Mouse (Mus musculus) thymus, adult 2 months (tissue): ENCODE data around the gene 9230102O04Rik. TPM values are rescaled to one million over a fixed set of nuclear protein-coding genes. Genes with fewer than 3 reads are reported as not detected.

Experiments
- DNase-seq: peaks from one replicate; pipeline ENCODE4 v3.0.0; 2021
- H3K27ac ChIP-seq: fragments of 200-500 bp; 2 replicates; pipeline ENCODE4 v1.5.1; 2012; ENCODE audit warnings: low read length, control low read depth; ENCODE audit not compliant: control insufficient read depth, insufficient read depth
- H3K27me3 ChIP-seq: fragments of 200-500 bp; 2 replicates; pipeline ENCODE4 v1.6.1; 2012; ENCODE audit warnings: mild to moderate bottlenecking, low read length, moderate library complexity, mixed read lengths; ENCODE audit not compliant: control insufficient read depth, insufficient read depth
- H3K36me3 ChIP-seq: fragments of 200-500 bp; 2 replicates; pipeline ENCODE4 v1.6.1; 2012; ENCODE audit warnings: mild to moderate bottlenecking, low read length, moderate library complexity; ENCODE audit not compliant: control insufficient read depth, insufficient read depth
- H3K4me1 ChIP-seq: fragments of 200-500 bp; replicated peaks from 2 replicates; pipeline ENCODE4 v1.6.1; 2012; ENCODE audit warnings: low read length; ENCODE audit not compliant: control insufficient read depth, insufficient read depth
- H3K4me3 ChIP-seq: fragments of 200-500 bp; 2 replicates; pipeline ENCODE4 v1.5.1; 2012; ENCODE audit warnings: mild to moderate bottlenecking, low read length, control low read depth, moderate library complexity; ENCODE audit not compliant: control insufficient read depth, insufficient read depth
- CTCF ChIP-seq: fragments of 200-500 bp; IDR thresholded peaks from 2 replicates; pipeline ENCODE4 v1.5.1; 2012; ENCODE audit warnings: mild to moderate bottlenecking, control low read depth, low read length, moderate library complexity, borderline replicate concordance; ENCODE audit not compliant: control insufficient read depth, poor library complexity, insufficient read depth; ENCODE audit errors: extremely low read depth
- POLR2A ChIP-seq: fragments of 200-500 bp; IDR thresholded peaks from 2 replicates; pipeline ENCODE4 v1.6.1; 2012; ENCODE audit warnings: mild to moderate bottlenecking, low read length, control low read depth, moderate library complexity; ENCODE audit not compliant: control insufficient read depth, poor library complexity, insufficient read depth; ENCODE audit errors: extremely low read depth
- WGBS: fragments of 180-500 bp; shearing (Covaris S2); methylation state at CpG from one replicate; pipeline ENCODE4 v1.1.7; 2018; 5-methylcytosine and 5-hydroxymethylcytosine counted together
- polyA plus RNA-seq: library from polyadenylated mRNA; depleted of rRNA; stranded (reverse); fragments of >200 nt; gene quantifications from 2 replicates; pipeline ENCODE4 v1.2.3, GENCODE M21; 2012

Gene 9230102O04Rik
- polyA plus RNA-seq, 1 experiment: not detected

DNA sequence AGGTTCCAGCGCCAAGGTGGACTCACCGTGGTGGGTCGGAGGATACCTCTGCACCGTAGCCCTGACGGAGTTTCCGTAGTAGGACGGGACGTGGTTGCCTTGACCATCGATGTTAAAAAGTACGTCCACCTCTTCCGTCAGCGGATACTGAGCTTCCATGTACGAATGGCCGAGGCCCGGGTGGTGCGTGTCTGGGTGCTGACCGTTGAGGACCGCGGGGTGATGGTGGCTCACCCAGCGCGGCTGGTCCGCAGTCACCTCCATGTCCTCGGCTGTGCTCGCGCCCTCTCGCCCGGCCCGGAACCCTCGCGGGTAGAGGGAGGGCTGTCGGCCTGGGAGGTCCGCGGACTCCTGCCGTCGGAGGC is 12.0 kb downstream of the 9230102O04Rik start:
- DNase-seq: peak; percentile 49
- TF ChIP-seq POLR2A (0 out of 2 replicates have a peak, but pooled peaks have one; percentile 36), CTCF (no peak)
- under 1% methylated on average over 35 of the region's 35 CpGs for WGBS
- Histone ChIP-seq H3K27me3 (peaks cover 14% of the 10 kb centered on the region), H3K4me3 (peak overlapping the region; percentile 99), H3K27ac (peak overlapping the region; percentile 74), H3K4me1 (peaks cover 40% of the 10 kb centered on the region), H3K36me3 (peaks cover 16% of the 10 kb centered on the region)

DNA sequence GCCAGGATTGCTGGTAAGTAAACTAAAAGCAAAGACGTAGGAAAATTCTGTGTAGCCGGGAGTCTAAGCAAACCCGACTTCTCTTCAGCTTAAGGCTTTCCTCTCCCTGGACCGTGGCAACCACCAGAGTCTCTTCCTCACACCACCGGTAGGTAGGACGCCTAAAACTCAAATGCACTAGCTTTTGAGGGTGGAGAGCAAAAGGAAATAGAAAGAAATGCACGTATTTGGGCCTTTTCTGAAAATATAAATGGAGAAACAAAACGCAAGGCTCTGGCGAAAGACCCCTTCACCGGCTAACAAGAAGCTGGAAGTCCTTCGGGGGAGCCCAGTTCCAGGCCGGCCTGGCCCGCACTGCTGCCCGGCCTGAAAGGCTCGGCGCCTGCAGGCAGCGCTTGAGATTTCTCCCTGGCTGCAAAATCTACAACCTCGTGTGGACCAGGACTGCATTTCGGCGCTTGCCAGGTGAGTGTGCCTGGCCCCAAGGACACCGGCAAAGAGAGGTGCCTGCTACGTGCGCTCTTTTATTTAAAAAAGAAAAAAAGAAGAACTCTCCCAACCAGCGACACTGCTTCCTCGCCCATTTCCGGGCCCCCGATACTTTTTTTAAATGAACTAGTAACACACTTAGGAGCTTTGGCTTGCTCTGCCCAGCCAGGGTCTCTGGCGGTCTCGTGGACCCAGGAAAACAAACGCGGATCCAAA is 12.6 kb downstream of the 9230102O04Rik start:
- WGBS: 2% methylated on average over 31 of the region's 31 CpGs
- Histone ChIP-seq H3K4me1 (peaks cover 38% of the 10 kb centered on the region), H3K27me3 (peaks cover 8% of the 10 kb centered on the region; the same call in 1 of the 2 replicates)

DNA sequence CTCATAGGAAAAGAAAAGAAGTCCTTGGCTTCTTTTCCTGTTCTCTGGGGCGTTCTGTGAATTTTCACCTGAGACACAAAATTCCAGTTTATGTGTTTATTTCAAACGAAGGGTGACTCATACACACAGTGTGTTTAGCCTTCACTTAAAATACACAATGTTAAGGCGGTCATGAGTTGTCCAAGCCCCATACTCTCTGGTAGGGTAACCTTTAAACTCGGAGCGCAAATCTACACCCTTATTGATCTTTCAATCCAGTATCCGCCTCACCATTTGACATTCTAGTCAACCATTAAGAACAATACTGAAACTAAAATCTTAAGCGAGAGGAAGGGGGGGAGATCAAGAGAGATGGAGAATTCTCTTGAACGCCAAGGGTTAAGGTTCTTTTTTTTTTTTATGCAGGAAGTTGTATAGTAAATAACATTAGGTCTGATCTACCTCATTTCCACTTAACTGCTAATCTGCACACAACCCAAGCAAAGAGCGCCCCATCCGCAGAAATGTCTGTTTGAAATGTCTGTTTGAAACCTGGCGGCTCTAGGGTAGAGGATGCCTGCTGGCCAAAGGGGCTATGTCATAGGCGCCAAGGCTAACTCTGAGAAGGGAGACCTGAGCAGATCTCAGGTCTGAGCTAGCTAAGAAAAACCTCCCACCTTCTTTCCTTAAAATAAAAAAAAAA is 13.5 kb downstream of the 9230102O04Rik start:
- TF ChIP-seq CTCF (no peak), POLR2A (no peak)
- Histone ChIP-seq H3K4me3 (peak overlapping the region; percentile 32), H3K27me3 (0 out of 2 replicates have a peak, but pooled peaks cover under 1% of the 10 kb centered on the region)

More for the DNA sequence above, 12.6 kb downstream of the 9230102O04Rik start:
- Histone ChIP-seq H3K36me3 (peaks cover 16% of the 10 kb centered on the region), H3K4me3 (peak overlapping the region; percentile 99), H3K27ac (peak overlapping the region; percentile 74)
- TF ChIP-seq POLR2A (no peak), CTCF (0 out of 2 replicates have a peak, but pooled peaks have one; percentile 22)
- DNase-seq: peak; percentile 56

DNA sequence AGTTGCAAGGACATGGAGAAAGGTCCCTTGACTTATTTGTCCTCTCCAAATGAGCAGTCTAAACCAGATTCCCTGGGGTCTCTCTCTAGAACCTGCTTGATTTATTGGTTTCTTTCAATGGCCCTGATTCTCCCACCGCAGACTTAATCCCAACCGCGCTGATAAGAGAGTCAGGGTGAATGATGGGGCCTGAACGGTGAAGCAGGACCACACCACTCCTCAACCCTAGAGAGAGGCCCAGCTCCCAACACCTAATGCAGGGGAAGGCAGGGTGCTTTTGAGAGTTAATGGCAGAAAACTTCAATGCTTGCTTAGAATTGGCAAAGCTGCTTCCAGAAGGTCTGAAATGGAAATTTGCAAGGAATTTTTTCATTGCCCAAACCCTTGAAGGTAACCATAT is 14.1 kb downstream of the 9230102O04Rik start:
- no peak for TF ChIP-seq CTCF

More for the DNA sequence above, 13.5 kb downstream of the 9230102O04Rik start:
- peak; percentile 63 for DNase-seq
- H3K36me3 ChIP-seq: peaks cover 16% of the 10 kb centered on the region
- H3K4me1 ChIP-seq: peaks cover 39% of the 10 kb centered on the region
- WGBS: 36% methylated on average over 12 of the region's 12 CpGs
- peak overlapping the region; percentile 74 for H3K27ac ChIP-seq

DNA sequence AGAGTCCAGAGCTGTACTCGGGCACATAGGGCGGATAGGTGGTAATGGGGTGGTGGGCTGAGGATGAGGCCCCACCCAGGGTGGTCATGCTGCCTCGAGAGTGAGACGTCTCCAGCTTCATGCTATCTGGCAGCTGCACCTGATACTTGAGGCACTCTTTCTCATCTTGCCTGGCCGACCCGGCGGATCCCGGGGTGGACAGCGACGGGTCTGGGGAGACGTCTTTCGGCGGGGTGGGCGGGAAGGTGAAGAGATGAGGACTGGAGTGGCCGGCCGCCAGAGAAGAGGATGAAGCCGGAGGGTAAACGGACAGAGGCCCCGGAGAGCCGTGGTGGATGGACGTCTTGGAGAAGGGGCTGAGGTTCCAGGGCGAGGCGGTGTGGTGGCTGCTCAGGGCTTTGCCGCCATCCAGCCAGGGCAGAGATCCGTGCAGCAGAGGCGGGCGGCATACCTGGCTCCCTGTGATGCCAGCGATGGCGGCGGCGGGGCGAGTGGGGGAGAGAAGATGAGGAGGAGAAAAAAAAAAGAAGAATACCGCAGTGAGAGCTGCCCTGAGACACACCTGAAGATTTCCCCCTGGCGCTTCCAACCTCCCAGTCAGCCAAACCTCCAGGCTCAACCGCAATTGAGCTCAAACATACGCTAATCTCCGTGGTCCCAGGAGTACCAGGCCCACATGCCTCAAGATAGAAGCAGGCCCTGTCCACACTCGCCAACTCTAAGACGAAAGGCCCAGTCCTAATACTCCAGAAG is 14.7 kb downstream of the 9230102O04Rik start:
- WGBS: 78% methylated on average over 38 of the region's 39 CpGs
- no peak for TF ChIP-seq POLR2A
- no peak for TF ChIP-seq CTCF
- Histone ChIP-seq H3K4me1 (peaks cover 38% of the 10 kb centered on the region), H3K27ac (0 out of 2 replicates have a peak overlapping the region, but pooled peaks have one; percentile 31), H3K27me3 (no peaks in the 10 kb centered on the region), H3K4me3 (0 out of 2 replicates have a peak overlapping the region, but pooled peaks have one; percentile 14), H3K36me3 (peaks cover 20% of the 10 kb centered on the region)
- peak; percentile 40 for DNase-seq

More for the DNA sequence above, 14.1 kb downstream of the 9230102O04Rik start:
- 0 out of 2 replicates have a peak overlapping the region, but pooled peaks have one; percentile 14 for H3K4me3 ChIP-seq
- 80% methylated on average over 4 of the region's 4 CpGs for WGBS
- no peaks in the 10 kb centered on the region for H3K27me3 ChIP-seq
- H3K36me3 ChIP-seq: peaks cover 16% of the 10 kb centered on the region
- peaks cover 40% of the 10 kb centered on the region for H3K4me1 ChIP-seq
- no peak for DNase-seq
- H3K27ac ChIP-seq: 0 out of 2 replicates have a peak overlapping the region, but pooled peaks have one; percentile 31

DNA sequence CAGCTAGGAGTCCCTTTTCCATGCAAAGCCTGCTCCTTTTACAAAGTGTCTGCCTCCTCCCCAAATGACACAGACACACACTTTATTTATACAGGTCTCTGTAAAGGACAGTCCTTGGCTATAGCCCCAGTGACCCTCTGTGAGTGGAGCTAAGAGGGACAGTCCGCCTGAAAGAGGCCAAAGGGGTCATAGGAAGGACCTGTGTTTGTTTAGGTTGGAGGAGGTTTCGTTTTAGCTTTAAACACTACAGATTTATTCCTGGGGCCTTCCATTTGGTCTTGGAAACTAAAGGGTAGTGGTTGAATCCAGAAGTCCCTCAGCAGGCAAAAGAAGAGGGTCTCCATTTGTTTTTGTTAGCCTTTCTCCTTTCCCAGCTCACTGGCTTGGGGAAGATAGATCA is 15.6 kb downstream of the 9230102O04Rik start:
- H3K27ac ChIP-seq: peak overlapping the region; percentile 6; the same call in 1 of the 2 replicates
- peaks cover 29% of the 10 kb centered on the region for H3K36me3 ChIP-seq
- WGBS: 78% methylated on average over 2 of the region's 2 CpGs
- H3K4me3 ChIP-seq: 0 out of 2 replicates have a peak overlapping the region, but pooled peaks have one; percentile 16
- no peaks in the 10 kb centered on the region for H3K27me3 ChIP-seq
- TF ChIP-seq POLR2A: no peak
- no peak for TF ChIP-seq CTCF
- no peak for DNase-seq
- peaks cover 38% of the 10 kb centered on the region for H3K4me1 ChIP-seq
